In the genomic region with DNA sequence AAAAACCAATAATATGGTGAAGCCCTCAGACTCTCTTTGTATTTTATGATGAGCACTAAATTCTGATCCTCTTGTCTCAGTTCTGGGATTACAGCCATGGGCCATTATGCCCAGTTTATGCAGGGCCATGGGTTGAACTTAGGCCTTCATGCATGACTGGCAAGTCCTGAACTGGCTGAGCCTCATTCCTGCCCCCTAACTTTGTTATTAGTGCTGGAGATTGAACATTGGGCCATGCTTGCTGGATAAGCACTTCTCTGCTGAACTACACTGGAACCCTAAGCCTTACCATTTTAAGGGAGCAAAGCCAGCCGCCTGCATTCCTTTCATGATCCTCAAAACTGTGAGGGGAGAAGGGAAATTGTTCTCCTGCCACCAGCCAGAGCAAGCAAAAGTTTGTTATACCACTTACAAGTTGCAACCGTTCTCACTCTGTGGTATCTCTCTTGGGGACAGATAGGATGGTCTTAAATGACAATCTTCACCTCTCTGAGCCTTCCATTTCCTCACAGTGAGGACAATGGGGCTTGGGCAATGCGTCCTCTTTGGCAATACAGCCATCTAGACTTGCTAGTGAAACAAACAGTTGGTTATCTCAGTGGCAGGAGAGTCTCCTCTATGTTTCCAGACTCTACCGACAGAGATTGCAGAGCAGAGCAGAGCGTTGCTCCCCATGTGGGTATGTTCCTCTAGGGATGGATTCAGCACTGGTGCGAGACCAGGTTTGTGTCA, we compare ENCODE assay signal across 24 mouse cellular contexts. TPM values are rescaled to one million over a fixed set of nuclear protein-coding genes. Genes with fewer than 3 reads are reported as not detected.
DNase-seq lines count a peak whose midpoint lies in the region; ATAC-seq and TF ChIP-seq lines count a peak whose summit lies in the region.
"Had no signal": no experiment of that assay in that cellular context is flagged by ENCODE, and none has a peak within 500 bp of the region (broad histone marks: within the 10 kb centered on the region; RNA-seq: fewer than 3 reads in every experiment).

No protein-coding gene starts in this region.

- H3K27ac ChIP-seq in kidney, adult 2 months (ENCODE audit: insufficient read depth, low read depth, low read length), result peak overlapping the region; percentile 92
- no peak overlapping the region for H3K27ac ChIP-seq in kidney, embryonic 14.5 days (ENCODE audit: low read depth, low read length)
- H3K27ac ChIP-seq in kidney, postnatal 0 days, result peak overlapping the region; percentile 47
- H3K27ac ChIP-seq: forebrain, embryonic 13.5 days; hindbrain, embryonic 10.5 days; liver, embryonic 15.5 days; midbrain, embryonic 10.5 days; midbrain, embryonic 15.5 days; stomach, postnatal 0 days had no signal

- H3K4me2 ChIP-seq in kidney, embryonic 14.5 days (replicated peaks; ENCODE audit: low read depth, low read length), result no peak overlapping the region
- H3K4me2 ChIP-seq in kidney, postnatal 0 days (ENCODE audit: low read length), result no peak overlapping the region
- H3K4me2 ChIP-seq: forebrain, embryonic 13.5 days; liver, embryonic 15.5 days; midbrain, embryonic 15.5 days had no signal

- H3K4me3 ChIP-seq in kidney, adult 2 months (ENCODE audit: insufficient read depth, low read depth, low read length), result no peak overlapping the region
- H3K4me3 ChIP-seq in kidney, embryonic 14.5 days (ENCODE audit: low read length), result no peak overlapping the region
- H3K4me3 ChIP-seq in kidney, postnatal 0 days (replicated peaks; ENCODE audit: low read depth, low read length), result no peak overlapping the region
- H3K4me3 ChIP-seq: forebrain, embryonic 13.5 days; hindbrain, embryonic 10.5 days; liver, embryonic 15.5 days; midbrain, embryonic 10.5 days; midbrain, embryonic 15.5 days had no signal

- peak; percentile 92 for DNase-seq in kidney, adult 2 months
- DNase-seq in kidney, postnatal 0 days (ENCODE audit: low spot score), result no peak
- no peak for DNase-seq in cerebellum, adult 11 months
- DNase-seq in layer of hippocampus, adult 11-12 months (ENCODE audit: low spot score), result no peak
- no peak for DNase-seq in spleen, adult 12 weeks (ENCODE audit: low spot score)
- DNase-seq: adrenal gland, adult 8-10 months; cerebellum, adult 9-10 months; cerebellum, postnatal 36 days; gastrocnemius, postnatal 10 days; heart, postnatal 14 days; right cerebral cortex, postnatal 25 days; thymus, adult 18-20 months; thymus, postnatal 25 days had no signal

- ATAC-seq in kidney, embryonic 14.5 days (ENCODE audit: low FRiP score, low TSS enrichment), result no peak
- peak; percentile 62 for ATAC-seq in granulocyte monocyte progenitor cell, adult 5-6 weeks (replicated peaks; ENCODE audit: poor library complexity, severe bottlenecking)
- ATAC-seq in kidney, postnatal 0 days (replicated peaks; ENCODE audit: low FRiP score, low read depth), result no peak; the same call in 1 of the 2 replicates
- ATAC-seq in megakaryocyte, adult 5-6 weeks (ENCODE audit: poor library complexity, severe bottlenecking), result peak; percentile 34
- ATAC-seq: forebrain, embryonic 13.5 days; hindbrain, embryonic 16.5 days; midbrain, embryonic 15.5 days had no signal

- no peak for TF ChIP-seq POLR2A in kidney, adult 2 months (IDR thresholded peaks at IDR 0.05; ENCODE audit: low read depth, low read length)

- 50% methylated on average over 6 of the region's 6 CpGs for WGBS in kidney, adult 2 months
- 83% methylated on average over 6 of the region's 6 CpGs for WGBS in kidney, embryonic 14.5 days
- WGBS in kidney, postnatal 0 days, result 75% methylated on average over 6 of the region's 6 CpGs

- H3K27me3 ChIP-seq in kidney, adult 2 months (replicated peaks; ENCODE audit: control insufficient read depth, insufficient read depth, low read length), result no peaks in the 10 kb centered on the region
- H3K27me3 ChIP-seq in kidney, embryonic 14.5 days (ENCODE audit: control insufficient read depth, insufficient read depth, low read length), result peaks cover 14% of the 10 kb centered on the region
- H3K27me3 ChIP-seq in kidney, postnatal 0 days (ENCODE audit: insufficient read depth, low read length), result 0 out of 2 replicates have a peak, but pooled peaks cover 3% of the 10 kb centered on the region

- H3K4me1 ChIP-seq in kidney, adult 2 months (ENCODE audit: control insufficient read depth, insufficient read depth, low read length), result peaks cover 25% of the 10 kb centered on the region; the same call in 1 of the 2 replicates
- H3K4me1 ChIP-seq in kidney, embryonic 14.5 days (ENCODE audit: control insufficient read depth, insufficient read depth, low read length), result no peaks in the 10 kb centered on the region
- peaks cover 9% of the 10 kb centered on the region for H3K4me1 ChIP-seq in kidney, postnatal 0 days (replicated peaks; ENCODE audit: insufficient read depth, low read length)
- H3K4me1 ChIP-seq: liver, embryonic 15.5 days had no signal

- no peaks in the 10 kb centered on the region for H3K9me3 ChIP-seq in kidney, embryonic 14.5 days (ENCODE audit: control insufficient read depth, low read length)
- no peaks in the 10 kb centered on the region for H3K9me3 ChIP-seq in kidney, postnatal 0 days (replicated peaks; ENCODE audit: low read length)
- H3K9me3 ChIP-seq: forebrain, embryonic 13.5 days; hindbrain, embryonic 10.5 days; liver, embryonic 15.5 days; midbrain, embryonic 10.5 days; midbrain, embryonic 15.5 days had no signal

- H3K36me3 ChIP-seq in kidney, adult 2 months (ENCODE audit: control insufficient read depth, insufficient read depth, low read length), result no peaks in the 10 kb centered on the region
- H3K36me3 ChIP-seq in kidney, embryonic 14.5 days (ENCODE audit: control insufficient read depth, insufficient read depth, low read length), result no peaks in the 10 kb centered on the region
- H3K36me3 ChIP-seq in kidney, postnatal 0 days (ENCODE audit: insufficient read depth, low read length), result no peaks in the 10 kb centered on the region
- H3K36me3 ChIP-seq: hindbrain, embryonic 10.5 days; liver, embryonic 15.5 days; midbrain, embryonic 10.5 days; midbrain, embryonic 15.5 days had no signal

- no peak overlapping the region for H3K9ac ChIP-seq in kidney, embryonic 14.5 days (ENCODE audit: low read depth, low read length)
- no peak overlapping the region for H3K9ac ChIP-seq in kidney, postnatal 0 days (ENCODE audit: low read depth, low read length)
- H3K9ac ChIP-seq: forebrain, embryonic 13.5 days; liver, embryonic 15.5 days; midbrain, embryonic 15.5 days had no signal

- no peak for TF ChIP-seq CTCF in kidney, adult 2 months (conservative IDR thresholded peaks at IDR 0.05; ENCODE audit: insufficient read depth, insufficient read length, low read depth, low read length)
- no peak for TF ChIP-seq CTCF in kidney, postnatal 0 days (IDR thresholded peaks at IDR 0.05; ENCODE audit: low read depth)

RNA-seq across cellular contexts. Expression of a gene that starts 0.9 kb away (rescaled TPM):
- polyA plus RNA-seq in kidney, adult 2 months (2012; rRNA removed), result 713 and 847 TPM in 2 replicates
- 479 and 521 TPM in 2 replicates for polyA plus RNA-seq in kidney, embryonic 14.5 days (2014; fragmentation: Nextera tagmentation; extraction: Ambion mirVana)
- 139 and 203 TPM in 2 replicates for total RNA-seq in granulocyte monocyte progenitor cell, adult 5-6 weeks (2014; fragmentation: Nextera tagmentation)
- 123 and 185 TPM in 2 replicates for total RNA-seq in granulocyte monocyte progenitor cell, adult 5-6 weeks (2017)
- polyA plus RNA-seq in kidney, postnatal 0 days (2015; fragmentation: Nextera tagmentation; extraction: Ambion mirVana), result 1,350 and 1,394 TPM in 2 replicates
- total RNA-seq in megakaryocyte, adult 5-6 weeks (2015), result 60.5 and 76.0 TPM in 2 replicates
- 46.8 and 47.1 TPM in 2 replicates for total RNA-seq in megakaryocyte, adult 5-6 weeks (2017)

RNA-seq across cellular contexts. Expression of a gene that starts 8.4 kb away (rescaled TPM):
- 2.5 and 2.9 TPM in 2 replicates for polyA plus RNA-seq in kidney, adult 2 months (2012; rRNA removed)
- polyA plus RNA-seq in kidney, embryonic 14.5 days (2014; fragmentation: Nextera tagmentation; extraction: Ambion mirVana), result 7.2 and 8.7 TPM in 2 replicates
- total RNA-seq in granulocyte monocyte progenitor cell, adult 5-6 weeks (2014; fragmentation: Nextera tagmentation), result 0.21 TPM in 1 of 2 replicates, not detected in the other
- 0.15 TPM in 1 of 2 replicates, not detected in the other for total RNA-seq in granulocyte monocyte progenitor cell, adult 5-6 weeks (2017)
- 7.7 and 8.2 TPM in 2 replicates for polyA plus RNA-seq in kidney, postnatal 0 days (2015; fragmentation: Nextera tagmentation; extraction: Ambion mirVana)
- total RNA-seq in megakaryocyte, adult 5-6 weeks (2015), result 0.07 and 0.18 TPM in 2 replicates
- total RNA-seq in megakaryocyte, adult 5-6 weeks (2017), result 0.18 and 0.28 TPM in 2 replicates

RNA-seq across cellular contexts. Expression of a gene that starts 22.8 kb away (rescaled TPM):
- polyA plus RNA-seq in kidney, adult 2 months (2012; rRNA removed), result 38.9 and 46.0 TPM in 2 replicates
- polyA plus RNA-seq in kidney, embryonic 14.5 days (2014; fragmentation: Nextera tagmentation; extraction: Ambion mirVana), result 14.5 and 15.7 TPM in 2 replicates
- 2.0 and 9.5 TPM in 2 replicates for total RNA-seq in granulocyte monocyte progenitor cell, adult 5-6 weeks (2014; fragmentation: Nextera tagmentation)
- total RNA-seq in granulocyte monocyte progenitor cell, adult 5-6 weeks (2017), result 2.4 TPM in 1 of 2 replicates, not detected in the other
- 12.9 and 15.0 TPM in 2 replicates for polyA plus RNA-seq in kidney, postnatal 0 days (2015; fragmentation: Nextera tagmentation; extraction: Ambion mirVana)
- total RNA-seq in megakaryocyte, adult 5-6 weeks (2015), result 3.4 and 6.0 TPM in 2 replicates
- total RNA-seq in megakaryocyte, adult 5-6 weeks (2017), result 0.94 and 3.6 TPM in 2 replicates

RNA-seq across cellular contexts. Expression of a gene that starts 23.9 kb away (rescaled TPM):
- 339 and 365 TPM in 2 replicates for polyA plus RNA-seq in kidney, adult 2 months (2012; rRNA removed)
- 219 and 258 TPM in 2 replicates for polyA plus RNA-seq in kidney, embryonic 14.5 days (2014; fragmentation: Nextera tagmentation; extraction: Ambion mirVana)
- 124 and 140 TPM in 2 replicates for total RNA-seq in granulocyte monocyte progenitor cell, adult 5-6 weeks (2014; fragmentation: Nextera tagmentation)
- total RNA-seq in granulocyte monocyte progenitor cell, adult 5-6 weeks (2017), result 71.3 and 86.4 TPM in 2 replicates
- polyA plus RNA-seq in kidney, postnatal 0 days (2015; fragmentation: Nextera tagmentation; extraction: Ambion mirVana), result 272 and 276 TPM in 2 replicates
- 190 and 212 TPM in 2 replicates for total RNA-seq in megakaryocyte, adult 5-6 weeks (2015)
- total RNA-seq in megakaryocyte, adult 5-6 weeks (2017), result 135 and 165 TPM in 2 replicates

RNA-seq across cellular contexts. Expression of a gene that starts 33.7 kb away (rescaled TPM):
- 14.6 and 17.8 TPM in 2 replicates for polyA plus RNA-seq in kidney, adult 2 months (2012; rRNA removed)
- 0.77 and 1.3 TPM in 2 replicates for polyA plus RNA-seq in kidney, embryonic 14.5 days (2014; fragmentation: Nextera tagmentation; extraction: Ambion mirVana)
- not detected in 2 replicates for total RNA-seq in granulocyte monocyte progenitor cell, adult 5-6 weeks (2014; fragmentation: Nextera tagmentation)
- not detected in 2 replicates for total RNA-seq in granulocyte monocyte progenitor cell, adult 5-6 weeks (2017)
- polyA plus RNA-seq in kidney, postnatal 0 days (2015; fragmentation: Nextera tagmentation; extraction: Ambion mirVana), result 3.8 TPM in 2 replicates
- not detected in 2 replicates for total RNA-seq in megakaryocyte, adult 5-6 weeks (2015)
- not detected in 2 replicates for total RNA-seq in megakaryocyte, adult 5-6 weeks (2017)
- polyA plus RNA-seq: macrophage had no signal

Comparison
In these comparisons a context has a peak if more than half of its experiments do, and no peak if none do; other contexts are left out.
1. ATAC-seq: peak in granulocyte monocyte progenitor cell, adult 5-6 weeks (single experiment) and megakaryocyte, adult 5-6 weeks (single experiment); none in kidney, embryonic 14.5 days (single experiment) and kidney, postnatal 0 days (single experiment).